Mouse (Mus musculus) T-helper 17 cell (primary cell): Measurements from ENCODE around the gene Vegfb.

Experiments
- in situ Hi-C, 2 experiments: fragments of 300-600 bp; cut with MboI, MseI; formaldehyde crosslinking; loops; 1 replicate in 1 of 2; 2 replicates in 1 of 2; pipeline ENCODE4 v1.15.1; 2025; ENCODE audit warnings: high pct_unique_total_duplicates in 2 of 2

The Vegfb gene

GRCm38 (mm10) chr19:6948186-6948585, 39.3 kb downstream of the Vegfb start:
- in situ Hi-C loops: loop anchor here in 1 of 2 experiments (5.0 kb wide), 1 partner anchor 261 kb away; no protein-coding TSS in a partner anchor

- in situ Hi-C loops: loop anchor here in 1 of 2 experiments (5.0 kb wide), 1 partner anchor 260 kb away; no protein-coding TSS in a partner anchor
These were observed 39.7 kb downstream of the Vegfb start for GRCm38 (mm10) chr19:6947742-6948141.

- in situ Hi-C loops: no loop called here
These were observed 43.7 kb downstream of the Vegfb start for GRCm38 (mm10) chr19:6943709-6944108.

- in situ Hi-C loops: no loop called here
These were observed 44.7 kb downstream of the Vegfb start for GRCm38 (mm10) chr19:6942764-6943163.

- in situ Hi-C loops: no loop called here
These were observed 45.2 kb downstream of the Vegfb start, which contains the start of gene Gpr137 for GRCm38 (mm10) chr19:6942249-6942691. Gpr137 (minus strand) TSS chr19:6942480.

- in situ Hi-C loops: no loop called here
These were observed 45.8 kb downstream of the Vegfb start, which contains the start of gene Bad for GRCm38 (mm10) chr19:6941372-6942248. Bad (plus strand) TSS chr19:6941861.

GRCm38 (mm10) chr19:6940396-6941351, 46.8 kb downstream of the Vegfb start:
- in situ Hi-C loops: no loop called here

- in situ Hi-C loops: loop anchor here in 1 of 2 experiments (10.0 kb wide), 1 partner anchor 255 kb away; no protein-coding TSS in a partner anchor
These were observed 48.1 kb downstream of the Vegfb start for GRCm38 (mm10) chr19:6939106-6940002.

GRCm38 (mm10) chr19:6937541-6938465, 49.6 kb downstream of the Vegfb start:
- in situ Hi-C loops: loop anchor here in 1 of 2 experiments (10.0 kb wide), 1 partner anchor 253 kb away; no protein-coding TSS in a partner anchor

- in situ Hi-C loops: loop anchor here in 1 of 2 experiments (10.0 kb wide), 1 partner anchor 251 kb away; no protein-coding TSS in a partner anchor
These were observed 51.2 kb downstream of the Vegfb start for GRCm38 (mm10) chr19:6936299-6936698.

GRCm38 (mm10) chr19:6934195-6934977, 53.1 kb downstream of the Vegfb start, which contains the start of gene Kcnk4:
Kcnk4 (minus strand) TSS chr19:6934515.
- in situ Hi-C loops: loop anchor here in 1 of 2 experiments (10.0 kb wide), 1 partner anchor 250 kb away; no protein-coding TSS in a partner anchor

- in situ Hi-C loops: loop anchor here in 1 of 2 experiments (10.0 kb wide), 1 partner anchor 249 kb away; no protein-coding TSS in a partner anchor
These were observed 53.8 kb downstream of the Vegfb start for GRCm38 (mm10) chr19:6933436-6934194.

- in situ Hi-C loops: loop anchor here in 1 of 2 experiments (10.0 kb wide), 1 partner anchor 248 kb away; no protein-coding TSS in a partner anchor
These were observed 54.4 kb downstream of the Vegfb start for GRCm38 (mm10) chr19:6933102-6933435.
